Mouse (Mus musculus) right cerebral cortex, postnatal 4 days (tissue): Measurements from ENCODE around the gene Fer.

Experiments used
- DNase-seq: peaks from one replicate; pipeline ENCODE4 v3.0.0-alpha.2; 2022

The Fer gene

GRCm38 (mm10) chr17:63871773-63872172 lies 8.9 kb downstream of the Fer start:
- DNase-seq, result no peak

DNA sequence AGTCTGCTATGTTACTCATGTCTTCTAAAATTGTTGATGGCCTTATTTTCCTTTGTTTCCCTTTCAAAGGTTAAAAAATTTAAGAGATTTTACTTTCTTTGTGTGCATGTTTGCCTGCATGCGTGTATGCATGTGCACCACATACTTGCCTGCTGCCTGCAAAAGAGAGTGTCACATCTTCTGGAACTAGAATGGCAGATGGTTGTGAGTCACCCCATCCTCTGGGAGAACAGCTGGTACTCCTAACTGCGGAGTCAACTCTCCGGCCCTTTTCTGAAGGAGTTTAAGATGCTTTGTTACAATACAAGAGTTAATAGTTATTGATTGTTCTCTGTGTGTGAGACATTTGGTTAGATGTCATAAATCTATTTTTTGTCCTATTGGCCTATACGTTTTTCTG lies 16.0 kb downstream of the Fer start:
- DNase-seq, result no peak

GRCm38 (mm10) chr17:63880009-63880408 lies 17.1 kb downstream of the Fer start:
- no peak for DNase-seq

GRCm38 (mm10) chr17:63886988-63887387 lies 24.1 kb downstream of the Fer start:
- DNase-seq, result no peak

DNA sequence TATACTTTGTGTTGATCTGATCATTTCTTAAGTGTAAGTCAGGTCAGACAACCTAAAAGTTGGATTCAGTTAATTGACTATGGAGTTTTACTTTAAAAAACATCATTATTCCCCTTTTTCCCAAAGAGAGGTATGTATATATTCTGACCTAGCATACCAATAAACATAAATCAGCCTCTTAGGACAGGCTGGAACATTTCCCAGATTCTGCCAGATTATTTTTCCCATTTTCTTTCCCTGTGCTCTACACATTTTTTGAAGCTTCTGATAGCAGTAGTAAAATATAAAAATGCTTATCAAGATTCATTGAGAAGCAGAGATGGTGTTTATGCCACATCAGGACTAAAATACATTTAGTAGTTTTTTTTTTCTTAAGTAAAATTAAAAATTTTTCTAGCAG lies 27.7 kb downstream of the Fer start:
- DNase-seq, result no peak

- DNase-seq, result no peak
Observed at GRCm38 (mm10) chr17:63895829-63896228, 33.0 kb downstream of the Fer start.

DNA sequence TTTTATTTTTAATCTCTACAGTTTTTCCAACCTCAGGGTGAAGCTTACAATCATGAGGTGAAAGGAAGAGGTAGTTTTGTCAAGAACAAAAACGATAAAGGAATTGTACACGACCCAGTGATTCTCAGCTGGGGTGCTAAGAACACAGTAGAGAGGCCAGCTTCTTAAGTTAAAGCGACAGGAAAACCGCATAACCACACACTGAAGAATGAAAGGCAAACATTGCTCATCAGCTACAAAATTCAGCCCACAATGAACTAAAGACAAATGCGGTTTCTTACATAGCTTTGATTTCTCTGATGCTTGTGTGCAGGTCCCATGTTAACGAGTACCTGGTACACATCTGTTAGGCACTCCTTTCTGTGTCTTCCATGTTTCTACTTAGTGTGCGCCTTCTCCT lies 34.2 kb downstream of the Fer start:
- DNase-seq, result no peak

DNA sequence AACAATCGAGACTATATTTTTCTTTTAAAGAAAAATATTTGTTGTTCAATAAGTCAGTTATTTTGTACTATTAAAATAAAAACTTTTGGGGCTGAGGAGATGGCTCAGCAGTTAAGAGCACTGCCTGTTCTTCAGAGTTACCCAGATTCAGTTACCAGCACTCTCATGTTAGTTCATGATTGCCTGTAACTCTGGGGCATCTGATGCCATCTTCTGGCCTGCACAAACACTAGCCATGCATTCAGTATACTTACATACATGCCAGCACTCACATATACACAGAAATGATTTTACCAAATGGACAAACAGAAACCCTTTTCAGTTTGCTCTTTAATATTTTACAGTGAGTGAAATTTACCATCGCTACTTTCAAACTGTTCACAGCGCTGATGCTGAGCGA lies 46.4 kb downstream of the Fer start:
- DNase-seq, result no peak

DNA sequence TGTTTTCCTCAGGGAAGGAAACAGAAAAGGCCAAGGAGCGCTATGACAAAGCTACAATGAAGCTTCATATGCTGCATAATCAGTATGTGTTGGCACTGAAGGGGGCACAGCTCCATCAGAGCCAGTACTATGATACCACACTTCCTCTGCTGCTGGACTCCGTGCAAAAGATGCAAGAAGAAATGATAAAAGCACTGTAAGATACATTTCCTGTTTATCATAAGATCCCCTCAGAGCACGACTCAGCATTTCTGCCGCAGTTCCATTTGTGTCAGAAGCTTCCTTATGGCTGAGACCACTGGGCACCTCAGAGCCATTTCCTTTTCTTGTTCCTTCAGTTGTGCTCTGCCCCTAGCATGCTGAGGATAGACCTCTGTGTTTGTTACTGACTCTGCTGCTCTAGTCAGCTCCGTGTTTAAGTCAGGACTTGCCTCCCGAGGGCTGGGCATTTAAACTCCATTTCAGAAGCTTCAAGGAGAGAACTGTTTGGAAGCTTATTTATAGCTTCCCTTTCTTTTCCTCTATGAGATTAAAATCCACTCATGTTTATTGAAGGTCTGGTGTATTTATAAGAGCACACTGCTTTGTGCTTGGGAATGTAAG lies 58.8 kb downstream of the Fer start:
- DNase-seq, result no peak

- no peak for DNase-seq
Observed at GRCm38 (mm10) chr17:63925581-63925980, 62.7 kb downstream of the Fer start.

DNA sequence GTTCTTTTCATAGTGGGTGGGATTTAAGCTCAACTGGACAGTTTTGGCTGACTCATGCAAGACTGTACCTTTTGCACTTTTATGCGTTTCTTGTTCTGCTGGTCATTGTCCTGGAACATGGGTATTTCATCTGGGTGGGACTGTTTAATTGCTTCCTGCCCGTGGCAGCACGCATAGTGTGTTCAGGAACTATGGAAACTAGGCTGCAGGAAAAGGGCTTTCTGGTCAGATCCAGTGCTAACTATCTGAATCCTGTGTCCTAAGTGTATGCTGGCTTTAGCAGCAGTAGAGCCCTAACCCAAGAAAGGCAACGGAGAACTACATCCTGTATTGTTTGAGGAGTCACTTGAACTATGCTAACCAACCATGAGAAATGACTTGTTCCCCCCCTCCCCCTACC lies 67.8 kb downstream of the Fer start:
- DNase-seq, result no peak

GRCm38 (mm10) chr17:63931556-63931955 lies 68.7 kb downstream of the Fer start:
- DNase-seq, result no peak

GRCm38 (mm10) chr17:63935408-63935807 lies 72.5 kb downstream of the Fer start:
- no peak for DNase-seq

GRCm38 (mm10) chr17:63937886-63938285 lies 75.0 kb downstream of the Fer start:
- no peak for DNase-seq

- no peak for DNase-seq
Observed at GRCm38 (mm10) chr17:63946772-63947171, 83.9 kb downstream of the Fer start.

DNA sequence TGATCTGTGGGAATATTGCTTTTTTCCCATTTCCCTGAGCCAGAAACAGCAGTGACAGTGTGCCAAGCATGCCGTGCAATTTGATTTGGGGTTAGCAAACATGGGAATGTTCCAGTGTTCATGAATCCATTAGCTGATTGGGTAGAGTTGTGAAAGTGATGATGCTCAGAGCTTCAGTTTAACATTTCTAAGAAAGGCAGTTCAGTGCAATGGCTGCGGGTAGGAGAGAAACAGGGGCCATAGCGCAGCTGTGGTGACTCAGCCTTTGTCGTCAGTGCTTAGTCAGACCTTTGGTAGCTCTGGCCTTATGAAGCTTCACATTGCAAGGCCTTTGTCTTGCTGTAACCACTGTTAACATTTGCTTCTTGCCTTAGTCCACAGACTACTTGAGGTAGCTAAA lies 85.9 kb downstream of the Fer start:
- DNase-seq, result no peak

DNA sequence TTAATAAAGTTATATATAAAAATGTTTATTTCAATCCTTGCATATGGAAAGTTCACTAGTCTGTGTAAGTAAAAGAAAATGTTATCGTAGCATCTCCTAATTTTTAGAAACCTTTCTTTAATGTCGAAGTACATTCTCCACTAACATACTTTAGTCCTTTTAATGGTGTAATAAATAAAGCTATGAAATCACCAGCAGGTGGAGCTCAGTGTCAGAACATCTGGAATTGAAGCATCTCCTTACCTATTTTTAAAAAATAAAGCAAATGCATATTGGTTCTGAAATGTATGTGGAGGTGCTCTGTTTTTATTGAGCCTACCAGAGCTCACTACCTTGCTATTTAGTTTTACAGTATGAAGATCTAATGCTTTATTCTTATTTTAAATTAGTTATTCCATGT lies 88.6 kb downstream of the Fer start:
- no peak for DNase-seq

DNA sequence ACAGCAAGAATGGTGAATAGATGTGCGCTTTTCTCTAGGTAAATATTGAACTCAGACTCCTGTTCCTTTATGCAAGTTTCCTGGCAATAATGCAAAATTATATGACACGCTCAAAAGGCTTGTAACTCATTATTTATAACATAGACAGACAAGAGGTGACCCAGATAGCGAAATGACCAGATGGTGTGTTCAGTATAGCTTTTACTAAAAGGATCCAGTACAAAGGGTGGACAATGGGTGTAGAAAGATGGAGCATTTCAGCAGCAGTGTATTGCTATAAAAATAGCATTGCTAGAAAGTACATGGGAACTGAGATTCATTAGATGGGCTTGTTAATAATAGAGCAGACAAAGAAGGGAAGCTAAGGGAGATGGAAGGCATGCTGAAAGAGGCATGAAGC lies 104.2 kb downstream of the Fer start:
- DNase-seq, result no peak

GRCm38 (mm10) chr17:63969448-63969847 lies 106.6 kb downstream of the Fer start:
- DNase-seq, result no peak

- no peak for DNase-seq
Observed at GRCm38 (mm10) chr17:63970239-63970638, 107.4 kb downstream of the Fer start.

GRCm38 (mm10) chr17:63970939-63971338 lies 108.1 kb downstream of the Fer start:
- no peak for DNase-seq

- DNase-seq, result no peak
Observed at GRCm38 (mm10) chr17:63972181-63972580, 109.3 kb downstream of the Fer start.

DNA sequence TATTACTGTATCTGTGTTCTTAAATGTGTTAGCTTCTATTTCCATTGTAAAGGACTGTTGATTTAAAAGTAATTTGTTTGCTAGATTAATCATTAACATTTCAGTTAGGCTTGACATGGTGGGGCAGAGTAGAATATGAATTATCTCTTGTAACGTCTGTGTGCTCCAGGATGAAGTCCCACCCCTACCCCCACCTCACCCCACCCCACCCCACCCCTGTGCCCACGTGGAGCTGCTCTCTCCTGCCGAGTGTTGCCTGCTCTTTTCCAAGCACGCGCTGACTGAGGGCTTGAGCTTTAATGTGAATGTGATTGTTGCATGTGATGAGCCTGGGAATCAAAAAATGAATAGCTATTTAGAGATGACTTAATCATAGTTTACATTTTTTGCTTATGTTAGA lies 110.9 kb downstream of the Fer start:
- DNase-seq, result no peak

DNA sequence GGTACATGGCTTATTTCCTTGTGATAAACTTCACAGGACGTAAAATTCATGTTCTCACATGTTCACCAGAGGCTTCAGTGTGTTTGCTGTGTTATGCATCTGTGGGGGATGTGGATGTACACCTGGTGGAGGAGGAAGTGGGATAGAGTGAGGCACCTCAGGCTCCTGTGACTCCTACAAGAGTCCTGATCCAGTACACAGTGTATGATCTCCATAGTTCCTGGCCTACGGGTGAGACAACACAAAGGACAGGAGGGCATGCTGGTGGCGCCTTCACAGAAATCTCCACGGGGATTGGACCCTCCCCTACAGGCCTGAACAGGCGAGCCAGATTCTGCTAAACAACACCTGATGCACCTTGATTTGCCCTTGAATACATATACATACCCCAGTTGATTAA lies 111.4 kb downstream of the Fer start:
- no peak for DNase-seq

DNA sequence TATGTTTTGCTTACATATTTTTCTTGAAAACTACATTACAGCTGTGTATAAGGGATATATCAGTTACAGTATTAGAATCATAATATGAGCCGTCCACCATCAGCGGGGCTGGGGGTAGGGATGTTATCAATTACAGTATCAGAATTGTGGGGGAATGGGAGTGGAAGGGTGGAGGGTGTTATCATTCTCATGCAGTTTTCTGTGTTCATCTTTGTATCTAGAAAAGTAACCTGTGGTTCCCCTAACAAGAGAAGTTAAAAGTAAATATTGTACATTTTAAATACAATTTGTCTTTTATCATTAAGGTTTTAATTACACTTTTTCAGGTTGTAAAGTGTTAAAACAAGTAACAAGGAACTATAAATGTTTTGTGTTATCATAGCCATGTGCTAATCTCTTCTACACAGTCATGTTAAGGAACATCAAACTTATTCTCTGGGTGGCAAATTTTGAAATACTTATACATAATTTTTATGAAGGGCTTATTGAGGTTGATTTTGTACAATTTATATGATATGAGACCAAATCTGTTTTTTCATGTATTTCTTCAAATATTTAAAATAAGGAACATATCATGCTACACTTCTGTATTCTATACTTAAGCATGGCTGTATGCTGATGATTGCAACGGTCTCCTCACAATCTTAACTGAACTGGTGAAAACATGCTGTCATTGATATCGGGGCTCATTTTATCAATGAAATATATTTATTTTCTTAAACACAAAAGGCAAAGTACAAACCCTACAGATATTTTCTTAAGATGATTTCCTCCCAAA lies 116.1 kb downstream of the Fer start:
- no peak for DNase-seq
